Mouse (Mus musculus) neural tube, embryonic 10.5 days (tissue): Measurements from ENCODE around the gene Fam83c.
A peak's percentile ranks its signal among the peaks of the same experiment; 100 is the strongest.
"Not testable (repeated sequence)": the region's sequence is repeated elsewhere in the genome, so short reads cannot be mapped to it uniquely, and the experiment has no call there.

Experiments used
- DNase-seq: peaks from one replicate; pipeline ENCODE4 v3.0.0-alpha.2; 2017; ENCODE audit warnings: low spot score; ENCODE audit errors: extremely low spot score

Gene Fam83c

DNA sequence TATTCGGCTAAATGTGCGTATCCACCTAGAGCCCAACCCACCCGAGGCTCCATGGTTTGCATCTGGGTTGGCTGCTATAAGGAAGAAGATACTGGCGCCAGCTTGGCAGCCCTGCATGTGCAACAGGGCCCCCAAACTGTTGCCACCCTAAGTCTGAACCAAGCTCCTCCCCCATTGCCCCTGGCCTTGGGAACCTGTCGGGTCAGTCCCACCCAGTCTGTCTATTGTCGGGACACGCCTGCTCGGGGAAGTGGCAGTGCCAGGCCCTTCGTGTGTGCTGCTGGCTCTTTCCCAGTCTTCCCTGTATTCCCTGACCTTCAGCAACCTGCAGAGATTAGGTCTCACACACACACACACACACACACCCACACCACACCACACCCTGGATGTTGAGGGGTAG is at the start of gene Fam83c:
Gene Fam83c (minus strand): TSS at position 123 of the 400 bp plus-strand sequence.
- no peak for DNase-seq

DNA sequence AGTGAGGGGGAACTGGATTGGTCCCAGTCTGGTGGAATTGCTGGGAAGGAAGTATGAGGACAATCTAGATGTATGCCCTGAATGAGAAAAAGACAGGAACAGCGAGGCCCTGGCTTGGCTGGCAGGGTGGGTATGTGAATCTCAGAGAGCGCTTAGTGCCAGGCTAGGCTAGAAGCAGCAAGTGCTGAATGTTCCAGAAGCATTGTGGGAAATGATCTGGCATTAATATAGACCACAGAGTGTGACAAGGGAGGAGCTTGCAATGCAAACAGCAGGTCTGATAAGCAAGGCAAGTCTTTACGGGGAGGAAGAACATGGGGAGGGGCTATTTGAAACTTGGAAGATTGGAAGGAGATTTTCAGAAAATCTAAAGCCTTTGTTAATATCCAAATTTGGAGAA is 47.4 kb upstream of the Fam83c start:
- DNase-seq: no peak

DNA sequence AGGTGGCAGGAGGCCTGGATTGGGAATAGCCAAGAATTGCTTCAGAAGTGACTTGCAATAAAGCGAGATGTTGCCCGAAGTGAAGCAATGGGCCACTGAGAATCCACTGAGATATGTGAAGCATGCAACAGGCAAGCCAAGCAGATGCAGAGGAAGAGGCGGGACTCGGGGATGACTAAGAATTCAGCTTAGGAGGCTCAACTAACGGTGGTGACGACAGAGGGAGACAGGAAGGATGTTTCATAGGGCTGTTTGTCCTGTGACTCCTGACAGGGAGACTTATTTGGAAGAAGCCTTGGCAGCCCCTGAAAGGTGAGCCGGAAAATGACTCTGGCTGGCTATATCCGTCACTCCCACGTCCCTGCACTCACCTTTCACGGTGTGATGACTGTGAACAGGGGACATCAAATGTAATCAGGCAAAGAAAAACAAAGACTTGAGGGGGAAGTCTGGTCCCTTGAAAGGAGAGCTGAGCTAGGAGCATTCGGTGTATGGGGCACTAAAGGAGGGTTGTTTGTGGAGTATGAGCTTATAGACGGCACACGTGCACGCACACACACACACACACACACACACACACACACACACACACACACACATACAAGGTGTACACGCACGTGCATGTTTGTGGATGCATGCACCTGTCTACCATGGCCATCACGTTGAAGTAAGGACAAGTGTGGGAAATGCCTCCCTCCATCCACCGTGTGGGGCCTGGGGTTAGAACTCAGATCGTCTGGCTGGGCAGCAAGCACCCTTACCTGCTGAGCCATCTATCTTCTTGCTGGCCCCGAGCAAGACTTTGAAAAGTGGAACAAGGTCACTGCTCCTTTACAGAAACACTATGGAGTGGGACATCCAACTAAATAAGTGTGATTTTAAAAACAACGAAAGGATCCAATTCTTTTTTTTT is 44.6 kb upstream of the Fam83c start:
- no peak for DNase-seq

DNA sequence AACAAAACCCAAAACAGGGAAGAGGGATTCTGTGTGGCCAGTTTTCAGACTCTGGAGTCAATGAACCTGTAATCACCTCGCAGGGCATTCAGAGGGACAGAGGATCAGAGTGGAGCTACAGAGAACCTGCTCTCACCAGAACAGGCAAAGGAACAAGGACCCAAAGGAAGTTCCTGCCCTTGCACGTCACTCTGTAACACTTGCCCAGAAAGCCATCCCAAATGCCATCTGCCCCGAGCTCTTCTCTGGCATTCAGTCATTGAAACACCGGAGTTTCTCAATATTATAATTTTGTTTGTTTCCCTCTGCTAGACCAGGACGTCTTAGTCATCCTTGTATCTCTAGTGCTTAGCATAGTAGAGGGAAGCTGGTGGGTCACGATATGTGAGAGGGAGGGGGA is 39.0 kb upstream of the Fam83c start:
- DNase-seq: no peak

DNA sequence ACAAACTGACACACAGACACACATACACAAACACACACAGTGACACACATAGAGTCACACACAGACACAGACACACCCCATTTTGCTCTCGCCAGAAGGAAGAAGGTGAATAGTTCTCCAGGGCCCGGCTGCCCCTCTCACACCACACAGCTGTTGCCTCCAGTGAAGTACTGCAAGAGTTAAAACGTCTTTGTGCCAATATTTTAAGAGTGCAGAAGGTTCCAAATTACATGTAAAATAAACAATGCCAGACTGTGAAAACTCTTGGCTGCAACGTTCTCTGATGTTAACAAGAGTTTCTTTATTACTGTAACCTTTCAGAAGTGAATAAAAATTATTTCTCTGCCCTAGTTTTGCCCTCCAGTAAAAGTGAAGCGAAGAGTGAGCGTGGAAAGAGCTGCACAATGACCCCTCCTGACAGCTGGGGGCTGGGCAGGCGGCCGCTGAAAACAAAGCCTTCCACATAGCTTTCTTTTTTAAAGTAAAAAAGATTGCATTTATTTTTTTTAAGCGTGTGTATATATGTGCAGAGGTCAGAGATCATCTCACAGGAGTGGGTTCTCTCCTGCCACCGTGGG is 38.4 kb upstream of the Fam83c start:
- DNase-seq: no peak

DNA sequence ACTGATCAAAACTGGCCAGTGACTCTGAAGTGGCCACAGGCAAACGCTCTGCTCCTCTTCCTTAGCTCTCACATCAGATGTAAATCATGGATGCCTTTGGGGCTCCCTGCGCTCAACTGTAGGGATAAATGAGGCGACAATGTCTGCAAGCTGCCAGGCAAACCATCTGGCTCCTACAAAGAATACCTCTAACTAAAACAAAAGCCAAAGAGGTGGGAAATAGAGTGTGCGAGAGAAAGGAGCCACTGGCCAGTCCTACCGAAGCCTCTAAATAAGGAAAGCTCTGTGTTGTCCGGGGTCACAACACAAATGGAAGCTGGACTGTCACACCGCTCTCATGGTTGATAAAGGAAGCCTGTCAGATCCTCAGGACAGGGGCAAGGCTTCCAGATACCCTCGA is 37.8 kb upstream of the Fam83c start:
- DNase-seq: no peak

DNA sequence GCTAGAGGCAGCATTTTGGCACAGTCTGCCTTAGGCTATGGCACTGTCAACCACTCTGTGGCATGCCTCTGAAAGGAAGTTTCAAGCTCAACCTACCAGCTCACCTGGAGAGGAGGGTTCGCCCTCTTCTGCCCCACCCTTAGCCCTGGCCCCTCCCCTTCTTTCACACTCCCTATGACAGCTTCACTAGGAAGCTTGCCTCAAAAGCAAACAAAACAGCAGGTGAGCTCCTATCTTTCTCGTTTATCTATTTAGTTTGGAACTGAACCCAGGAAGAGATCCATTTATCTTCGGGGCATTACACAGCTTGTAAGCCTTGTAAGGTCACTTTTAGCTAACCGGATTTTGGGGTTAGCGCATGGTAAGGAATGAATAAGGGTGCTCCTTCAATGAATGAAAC is 35.1 kb upstream of the Fam83c start:
- DNase-seq: no peak

DNA sequence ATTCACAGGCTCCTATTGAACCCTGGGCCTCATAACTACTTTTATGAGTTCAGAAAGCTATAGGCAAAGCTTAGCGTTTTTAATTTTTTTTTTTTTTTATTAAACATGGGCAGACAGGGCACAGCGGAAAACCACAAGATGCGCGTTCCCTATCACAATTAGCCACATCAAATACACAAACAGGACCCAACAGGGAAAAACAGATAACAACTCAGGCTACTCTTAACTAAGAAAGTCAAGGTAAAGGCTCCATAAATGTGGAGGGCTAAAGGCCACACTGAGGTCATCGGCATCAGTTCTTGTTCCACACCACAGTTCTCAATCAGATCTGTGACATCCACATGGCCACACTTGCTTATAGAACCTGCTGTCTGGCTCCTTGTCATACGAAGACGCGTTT is 33.7 kb upstream of the Fam83c start:
- no peak for DNase-seq

DNA sequence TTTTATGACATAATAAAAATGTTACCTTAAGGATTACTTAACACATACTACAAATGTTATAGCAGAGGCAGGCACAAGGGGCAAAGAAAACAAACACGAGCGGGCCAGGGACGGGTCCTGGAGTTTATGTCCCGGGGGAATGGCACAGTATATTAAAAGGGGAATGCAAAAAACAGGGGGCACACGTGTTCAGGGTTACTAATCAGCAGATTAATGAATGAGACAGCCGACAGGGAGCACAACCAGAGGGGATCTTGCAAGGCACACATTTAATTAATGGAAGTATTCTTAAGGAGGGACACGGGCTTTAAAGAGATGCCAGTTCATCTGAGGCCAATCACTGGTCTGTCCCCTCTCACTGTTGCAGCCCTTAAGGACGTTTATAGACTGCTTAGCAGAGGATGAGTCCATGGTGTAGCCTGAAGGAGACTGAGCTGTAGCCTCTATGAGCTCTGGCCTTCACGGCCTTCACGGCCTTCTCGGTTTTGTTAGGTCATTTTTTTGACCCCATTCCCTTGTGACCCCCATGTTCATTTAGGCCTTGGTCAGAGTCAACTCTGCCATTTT is 28.7 kb upstream of the Fam83c start:
- no peak for DNase-seq

DNA sequence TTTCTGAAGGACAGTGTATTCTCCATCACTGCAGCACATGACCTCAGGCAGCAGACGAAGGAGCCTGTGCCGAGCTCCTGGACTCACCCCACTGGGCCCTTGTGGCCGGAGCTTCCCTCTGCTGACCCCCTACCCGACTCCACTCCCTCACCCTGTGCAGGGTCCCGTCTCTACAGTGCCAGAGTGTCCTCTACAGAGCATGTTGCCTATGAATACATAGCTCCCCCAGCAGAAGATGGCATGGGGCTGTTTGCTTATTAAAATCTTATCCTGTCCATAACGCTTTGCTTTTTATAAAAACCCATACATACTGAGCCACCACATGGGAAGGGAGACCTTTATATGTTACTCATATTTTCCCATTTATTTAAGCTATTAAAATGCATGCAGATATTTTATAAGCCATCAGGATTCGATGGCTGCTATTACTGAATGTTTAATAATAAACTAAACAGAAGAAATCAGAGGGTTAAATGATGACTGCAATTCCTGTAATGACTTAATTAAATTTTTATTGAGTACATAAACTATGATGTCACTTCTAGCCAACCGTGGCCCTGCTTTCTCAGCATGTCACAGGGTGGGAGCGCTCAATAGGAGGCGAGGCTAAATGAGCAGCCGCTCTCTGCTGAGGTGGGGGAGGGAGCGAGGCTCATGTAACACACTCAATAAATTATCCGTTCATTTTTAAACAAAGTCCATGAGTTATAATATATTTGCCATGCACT is 28.1 kb upstream of the Fam83c start:
- DNase-seq: no peak

DNA sequence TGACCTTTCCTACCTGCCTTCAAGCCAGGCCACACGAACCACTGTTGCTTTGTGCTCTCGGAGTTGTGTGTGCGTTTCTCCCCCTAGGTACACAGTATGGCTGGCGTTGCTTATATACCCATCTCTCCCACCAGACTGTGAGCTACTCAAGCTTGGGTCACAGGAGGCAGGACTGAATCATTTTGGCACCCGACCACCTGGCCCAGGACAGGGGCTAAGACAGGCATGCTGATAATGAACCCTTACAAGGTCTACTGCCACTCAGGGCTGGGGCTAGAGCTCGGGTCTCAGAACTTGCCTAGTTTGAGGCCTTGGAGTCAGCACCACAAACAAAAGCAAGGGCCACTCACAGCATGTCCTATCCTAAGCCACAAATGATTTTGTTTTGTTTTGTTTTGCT is 26.9 kb upstream of the Fam83c start:
- no peak for DNase-seq

DNA sequence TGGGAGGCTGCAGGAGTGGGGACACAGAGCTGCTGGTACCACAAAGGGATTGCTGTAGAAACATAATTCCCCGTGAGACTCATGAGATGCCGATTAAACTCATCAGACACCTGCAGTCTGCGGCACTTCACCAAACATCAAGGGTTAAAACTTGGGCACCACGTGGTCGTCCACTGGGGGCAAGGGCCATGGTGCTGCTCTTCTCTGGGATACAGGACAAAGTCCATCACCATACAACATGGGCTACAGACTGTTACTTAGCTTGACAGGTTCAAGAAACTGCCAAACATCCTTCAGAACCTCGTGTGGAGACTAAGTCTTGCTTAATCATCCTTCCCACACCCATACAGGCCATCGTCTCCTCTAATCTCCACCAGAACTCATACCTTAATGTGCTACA is 25.4 kb upstream of the Fam83c start:
- DNase-seq: no peak

DNA sequence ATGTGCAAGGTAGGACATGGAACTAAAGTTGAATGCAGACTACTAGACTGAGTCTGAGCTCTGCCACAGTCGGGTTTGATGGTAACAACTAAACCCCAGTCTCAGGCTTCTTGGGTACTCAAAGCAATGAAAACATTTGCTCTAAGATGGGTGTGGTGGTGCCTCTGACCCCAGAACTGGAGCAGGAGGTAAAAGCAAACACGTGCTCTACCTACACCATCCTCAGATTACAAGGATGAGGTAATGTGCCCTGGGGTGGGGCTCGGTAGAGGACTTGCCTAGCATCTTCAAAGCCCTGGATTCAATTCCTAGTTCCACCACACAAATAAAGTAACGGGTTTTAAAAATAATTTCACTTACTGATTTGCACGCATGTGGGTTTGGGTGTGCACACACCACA is 17.9 kb upstream of the Fam83c start:
- DNase-seq: no peak

DNA sequence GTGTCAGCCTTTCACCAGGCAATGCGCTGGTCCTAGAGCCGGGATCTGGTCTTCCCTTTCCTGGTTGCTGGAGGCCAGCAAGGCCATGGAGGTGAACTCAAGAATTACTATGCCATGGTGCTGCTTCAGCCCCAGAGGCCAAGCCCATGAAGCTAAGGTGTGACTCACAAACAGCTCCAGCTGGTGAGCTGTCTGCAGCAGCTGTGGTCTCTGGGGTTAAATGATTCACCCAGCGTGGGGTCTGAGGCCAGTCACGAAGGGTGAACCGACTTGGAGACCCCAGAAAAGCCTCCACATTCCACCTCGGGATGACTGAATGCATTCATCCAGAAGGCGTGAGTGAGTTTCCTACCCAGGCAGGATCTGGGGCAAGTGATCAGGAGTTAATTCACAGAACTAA is 15.5 kb upstream of the Fam83c start:
- DNase-seq: no peak

DNA sequence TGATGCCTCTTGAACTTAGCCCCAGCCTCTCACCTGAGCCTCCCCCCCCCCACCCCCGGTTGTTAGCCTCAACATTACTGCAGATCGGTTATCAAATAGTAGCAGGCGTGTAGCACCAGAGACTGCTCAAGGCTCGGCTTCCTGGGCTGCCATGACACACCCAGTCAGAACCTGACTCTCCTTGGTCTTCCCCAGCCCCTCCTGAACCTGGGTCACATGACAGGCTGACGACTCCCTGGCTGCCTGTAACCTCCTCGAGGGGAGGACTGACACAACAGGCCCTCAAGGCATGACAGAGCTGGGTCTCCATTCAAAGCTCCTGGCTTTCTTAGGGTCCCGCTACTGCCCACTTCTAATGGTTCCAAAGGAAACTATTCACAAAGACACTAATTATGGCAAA is 14.8 kb upstream of the Fam83c start:
- DNase-seq: no peak

DNA sequence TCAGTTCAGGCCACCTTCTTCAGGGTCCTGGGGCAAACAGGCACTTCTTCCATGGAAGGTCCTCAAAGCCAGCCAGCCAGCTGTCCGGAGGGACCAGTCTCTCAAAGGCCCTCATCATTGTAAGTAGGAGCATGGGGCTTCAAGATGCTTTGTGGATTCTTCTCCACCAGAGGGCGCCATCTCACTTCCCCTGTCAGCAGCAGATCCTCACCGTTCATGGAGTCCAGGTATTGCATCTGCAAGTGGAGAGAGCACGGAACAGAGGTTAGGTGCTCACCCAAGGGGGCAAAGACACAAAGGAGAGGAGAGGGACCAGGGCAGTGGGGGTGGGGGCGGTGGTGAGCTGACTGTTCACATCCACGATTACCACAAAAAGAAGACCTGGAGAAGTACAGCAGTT is 13.6 kb upstream of the Fam83c start:
- peak; percentile 75 for DNase-seq

DNA sequence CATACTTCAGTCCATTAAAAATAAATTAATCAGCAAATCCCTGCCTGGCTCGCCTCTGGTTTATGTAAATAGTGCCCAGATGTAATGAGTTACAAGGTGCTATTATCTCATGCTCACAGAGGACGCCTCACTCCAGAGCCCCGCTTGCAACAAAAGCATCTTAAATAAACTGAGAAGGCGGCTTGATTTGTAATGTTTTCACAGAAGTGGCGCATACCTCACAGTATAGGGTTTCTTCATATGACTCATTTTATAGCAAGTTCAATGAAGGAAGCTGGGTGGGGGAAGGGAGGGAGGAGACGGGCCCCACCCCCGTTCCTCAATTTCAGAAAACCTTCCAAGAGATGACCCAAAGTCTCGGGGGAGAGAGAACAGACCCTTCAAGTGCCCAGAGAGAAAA is 12.3 kb upstream of the Fam83c start:
- DNase-seq: no peak

DNA sequence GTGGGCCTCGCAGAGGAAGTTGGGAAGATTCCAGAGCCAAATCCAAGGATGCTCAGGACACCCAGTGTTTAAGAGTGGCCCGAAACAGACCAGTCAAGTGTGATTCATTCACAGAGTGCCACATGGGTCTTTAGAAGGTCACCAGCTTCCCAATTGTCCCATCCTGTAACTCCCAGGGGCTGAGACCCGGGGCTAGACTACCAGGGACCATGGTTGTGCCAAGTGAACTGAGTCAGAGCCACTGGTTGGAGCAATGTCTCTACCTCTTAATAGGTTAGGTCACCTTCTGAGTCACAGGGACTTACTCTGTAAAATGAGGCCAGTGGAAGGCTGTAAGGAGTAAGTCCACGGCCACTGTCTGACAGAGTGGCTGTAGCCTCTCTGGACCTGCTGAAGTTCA is 4.3 kb upstream of the Fam83c start:
- DNase-seq: no peak

DNA sequence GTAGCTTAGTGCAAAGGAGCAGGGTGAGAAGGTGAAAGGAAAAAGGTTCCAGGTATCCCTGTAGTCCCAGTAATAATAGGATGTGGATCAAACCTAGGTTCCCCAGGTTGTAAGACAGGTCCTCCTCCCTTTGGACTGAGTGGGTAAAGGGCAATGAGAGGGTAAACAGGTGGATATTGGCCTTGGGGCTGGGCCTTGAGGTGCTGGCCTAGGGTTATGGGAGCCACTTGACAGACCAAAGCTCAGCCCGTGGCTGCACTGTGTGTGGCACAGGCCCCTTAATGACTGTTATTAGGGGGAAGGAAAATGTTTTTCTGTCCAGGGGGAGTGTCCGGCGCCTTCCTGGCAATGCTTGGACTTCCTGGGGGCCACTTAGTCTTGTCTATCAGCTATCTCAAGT is 3.3 kb upstream of the Fam83c start:
- no peak for DNase-seq

DNA sequence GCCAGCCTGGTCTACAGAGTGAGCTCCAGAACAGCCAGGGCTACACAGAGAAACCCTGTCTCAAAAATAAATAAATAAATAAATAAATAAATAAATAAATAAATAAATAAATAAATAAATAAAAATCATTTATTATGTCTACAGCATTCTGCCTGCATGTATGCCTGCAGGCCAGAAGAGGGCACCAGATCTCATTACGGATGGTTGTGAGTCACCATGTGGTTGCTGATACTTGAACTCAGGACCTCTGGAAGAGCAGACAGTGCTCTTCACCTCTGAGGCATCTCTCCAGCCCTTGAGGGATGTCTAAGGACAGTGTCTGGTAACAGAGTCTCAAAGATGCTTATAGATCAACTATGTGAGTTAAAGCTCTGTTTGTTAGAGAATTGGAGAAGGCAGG is 2.6 kb downstream of the Fam83c start:
- not testable (repeated sequence) for DNase-seq

DNA sequence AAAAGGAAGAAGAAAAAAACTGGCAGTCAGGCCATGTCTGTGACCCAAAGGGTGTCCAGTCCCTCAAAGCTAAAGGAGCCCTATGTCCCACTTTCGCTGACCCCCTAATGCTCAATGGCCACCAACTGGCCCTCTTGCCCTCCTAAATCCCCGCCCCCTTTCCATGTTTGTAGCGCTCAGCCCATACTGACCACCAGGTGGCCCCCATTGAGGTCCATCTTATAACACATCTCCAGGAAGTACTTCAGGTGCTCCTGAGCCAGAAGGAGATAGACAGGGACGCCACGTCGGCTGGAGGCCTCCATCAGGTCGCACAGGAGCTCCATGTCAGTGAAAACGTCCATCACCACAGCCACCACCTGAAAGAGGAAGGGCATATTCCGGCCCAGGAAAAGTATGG is 3.4 kb downstream of the Fam83c start:
- no peak for DNase-seq

DNA sequence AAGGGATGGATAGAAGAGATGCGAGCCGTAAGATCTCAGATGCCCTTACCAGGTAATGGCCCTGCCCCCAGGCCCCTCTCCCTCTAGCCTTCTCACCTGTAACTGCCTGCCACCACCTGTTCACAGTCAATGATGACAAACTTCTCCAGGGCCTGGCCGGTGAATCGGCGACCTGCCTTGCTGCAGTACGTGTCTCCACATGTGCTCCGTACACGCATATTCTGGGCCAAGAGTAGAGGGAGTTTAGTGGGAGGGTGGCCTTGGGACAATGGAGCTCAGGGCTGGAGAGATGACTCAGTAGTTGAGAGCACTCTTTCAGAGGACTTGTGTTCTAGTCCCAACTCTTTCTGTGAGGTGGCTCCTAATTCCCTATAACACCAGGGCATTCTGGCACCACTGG is 3.8 kb downstream of the Fam83c start:
- no peak for DNase-seq
